Mouse (Mus musculus) limb, embryonic 11.5 days (tissue): ENCODE measurements at regions not wholly inside any gene's neighbourhood (a gene's known extent, or its start where the extent isn't known, plus 50 kb on each side); places are given as distances from the start of the nearest gene placed in this dataset.
"Not testable (repeated sequence)": the region's sequence is repeated elsewhere in the genome, so short reads cannot be mapped to it uniquely, and the experiment has no call there.

ENCODE experiments used
- ATAC-seq: fragments of 200-750 bp; cut with Nextera tagmentation; 2 replicates; pipeline ENCODE4 v1.8.0; 2017; ENCODE audit warnings: low read depth; ENCODE audit not compliant: insufficient number of reproducible peaks, low FRiP score, low TSS enrichment
- DNase-seq: peaks from one replicate; pipeline ENCODE4 v3.0.0-alpha.2; 2015; ENCODE audit warnings: low spot score
- H3K27ac ChIP-seq: fragments of 300-500 bp; sonication (generic); replicated peaks from 2 replicates; pipeline ENCODE4 v1.5.1; 2014; ENCODE audit warnings: low read depth, mild to moderate bottlenecking, low read length
- H3K27me3 ChIP-seq: fragments of 300-500 bp; sonication (generic); 2 replicates; pipeline ENCODE4 v1.6.1; 2014; ENCODE audit warnings: mild to moderate bottlenecking, low read length, mixed read lengths; ENCODE audit not compliant: control insufficient read depth, insufficient read depth
- H3K36me3 ChIP-seq: fragments of 300-500 bp; sonication (generic); 2 replicates; pipeline ENCODE4 v1.6.1; 2014; ENCODE audit warnings: mild to moderate bottlenecking, low read length, moderate library complexity, mixed read lengths; ENCODE audit not compliant: control insufficient read depth, insufficient read depth
- H3K4me1 ChIP-seq: fragments of 300-500 bp; sonication (generic); 2 replicates; pipeline ENCODE4 v1.6.1; 2014; ENCODE audit warnings: low read length, mixed read lengths; ENCODE audit not compliant: control insufficient read depth, insufficient read depth
- H3K4me2 ChIP-seq: fragments of 300-500 bp; sonication (generic); 2 replicates; pipeline ENCODE4 v1.6.1; 2014; ENCODE audit warnings: low read depth, mild to moderate bottlenecking, moderate library complexity; ENCODE audit not compliant: severe bottlenecking
- H3K4me3 ChIP-seq: fragments of 300-500 bp; sonication (generic); 2 replicates; pipeline ENCODE4 v1.5.1; 2014; ENCODE audit warnings: low read depth, low read length
- H3K9ac ChIP-seq: fragments of 300-500 bp; sonication (generic); 2 replicates; pipeline ENCODE4 v1.6.1; 2014; ENCODE audit warnings: mild to moderate bottlenecking, low read length
- H3K9me3 ChIP-seq: fragments of 300-500 bp; sonication (generic); 2 replicates; pipeline ENCODE4 v1.6.1; 2016; ENCODE audit warnings: low read length; ENCODE audit not compliant: control insufficient read depth
- WGBS: fragments of 180-500 bp; shearing (Covaris S2); extraction: QIAGEN DNeasy Blood & Tissue Kit; methylation state at CpG from one replicate; pipeline ENCODE4 v1.1.7; 2014; 5-methylcytosine and 5-hydroxymethylcytosine counted together

GRCm38 (mm10) chr1:161664321-161664720 is 124.0 kb downstream of the Fasl start:
- ATAC-seq, result no peak
- Histone ChIP-seq H3K4me1 (no peaks in the 10 kb centered on the region), H3K36me3 (no peaks in the 10 kb centered on the region), H3K9ac (no peak overlapping the region), H3K4me3 (no peak overlapping the region), H3K9me3 (no peaks in the 10 kb centered on the region), H3K27ac (no peak overlapping the region), H3K4me2 (no peak overlapping the region), H3K27me3 (no peaks in the 10 kb centered on the region)
- DNase-seq, result no peak
- WGBS, result 80% methylated on average over 3 of the region's 3 CpGs

DNA sequence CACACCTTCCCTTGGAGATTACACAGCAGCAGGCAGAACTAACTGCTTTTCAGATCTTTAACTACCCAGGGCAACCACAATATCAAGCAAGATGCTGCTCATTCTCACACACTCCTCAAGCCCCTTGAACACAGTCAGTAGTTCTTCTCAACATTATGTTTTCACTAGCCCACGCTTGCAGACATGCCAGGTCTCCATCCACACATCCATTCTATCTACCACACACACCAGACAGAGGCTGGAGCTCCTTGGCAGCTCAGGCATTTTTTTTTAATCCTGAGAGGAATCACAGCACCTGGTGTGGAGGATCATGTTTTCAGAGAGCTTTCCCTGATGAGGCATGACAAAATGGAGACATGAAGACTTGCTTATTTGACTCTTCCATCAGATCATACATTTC is 124.9 kb downstream of the Fasl start:
- H3K9ac ChIP-seq, result no peak overlapping the region
- H3K9me3 ChIP-seq, result no peaks in the 10 kb centered on the region
- H3K4me2 ChIP-seq, result no peak overlapping the region
- WGBS, result 80% methylated on average over 1 of the region's 1 CpGs
- no peaks in the 10 kb centered on the region for H3K36me3 ChIP-seq
- H3K4me1 ChIP-seq, result no peaks in the 10 kb centered on the region
- H3K27ac ChIP-seq, result no peak overlapping the region
- ATAC-seq, result no peak
- no peaks in the 10 kb centered on the region for H3K27me3 ChIP-seq
- H3K4me3 ChIP-seq, result no peak overlapping the region
- no peak for DNase-seq

- Histone ChIP-seq H3K27me3 (no peaks in the 10 kb centered on the region), H3K36me3 (no peaks in the 10 kb centered on the region), H3K4me1 (no peaks in the 10 kb centered on the region), H3K4me2 (no peak overlapping the region), H3K27ac (no peak overlapping the region), H3K4me3 (no peak overlapping the region), H3K9ac (no peak overlapping the region), H3K9me3 (no peaks in the 10 kb centered on the region)
- WGBS, result 95% methylated on average over 2 of the region's 2 CpGs
- ATAC-seq, result no peak
- DNase-seq, result no peak
These were observed 126.1 kb downstream of the Fasl start for GRCm38 (mm10) chr1:161662241-161662640.

- Histone ChIP-seq H3K9me3 (no peaks in the 10 kb centered on the region), H3K9ac (no peak overlapping the region), H3K4me3 (no peak overlapping the region), H3K27ac (no peak overlapping the region), H3K27me3 (no peaks in the 10 kb centered on the region), H3K4me1 (no peaks in the 10 kb centered on the region), H3K4me2 (no peak overlapping the region), H3K36me3 (no peaks in the 10 kb centered on the region)
- no peak for DNase-seq
- 88% methylated on average over 1 of the region's 1 CpGs for WGBS
- ATAC-seq, result no peak
These were observed 130.8 kb downstream of the Fasl start for GRCm38 (mm10) chr1:161657511-161657910.

DNA sequence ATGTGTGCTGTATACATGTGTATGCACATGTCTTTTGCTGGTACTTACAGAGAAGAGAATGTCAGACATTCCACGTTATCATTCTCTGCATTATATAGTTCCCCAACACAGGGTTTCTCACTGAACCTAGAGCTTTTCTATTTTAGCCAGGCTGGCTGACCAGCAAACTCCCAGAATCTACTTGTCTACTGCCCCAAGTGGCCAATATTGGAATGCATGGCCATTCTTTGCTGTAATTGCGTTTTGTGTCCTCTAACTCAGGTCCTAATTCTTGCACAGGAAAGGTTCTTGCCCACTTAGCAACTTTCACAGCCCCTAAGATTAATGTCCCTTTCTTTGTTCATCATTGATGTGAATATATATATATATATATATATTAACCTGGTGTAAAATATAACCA is 138.9 kb downstream of the Fasl start:
- Histone ChIP-seq H3K27ac (no peak overlapping the region), H3K9me3 (no peaks in the 10 kb centered on the region), H3K4me3 (no peak overlapping the region), H3K4me2 (no peak overlapping the region), H3K9ac (no peak overlapping the region), H3K27me3 (no peaks in the 10 kb centered on the region), H3K36me3 (no peaks in the 10 kb centered on the region), H3K4me1 (no peaks in the 10 kb centered on the region)
- WGBS, result 62% methylated on average over 2 of the region's 2 CpGs
- no peak for ATAC-seq
- DNase-seq, result no peak

DNA sequence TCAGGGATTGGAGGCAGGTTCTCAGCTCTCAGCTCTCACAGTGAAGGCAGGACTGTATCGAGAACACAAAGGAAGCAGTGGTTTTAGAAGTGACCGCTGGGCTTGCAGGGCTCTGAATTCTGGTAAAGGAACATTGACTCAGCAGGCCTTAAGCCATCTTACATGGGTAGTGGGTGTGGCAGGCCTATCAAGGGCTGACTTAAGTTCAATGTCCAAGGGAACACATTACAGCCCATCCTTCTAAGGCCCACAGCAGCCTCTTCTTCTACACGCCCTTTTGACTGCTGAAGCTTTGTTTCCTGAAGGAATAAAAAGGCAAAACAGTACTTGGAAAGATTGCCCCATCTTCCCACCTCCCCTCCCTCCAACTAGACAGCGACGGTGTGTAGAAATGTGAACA is 137.6 kb downstream of the Tnfsf18 start:
- no peak for ATAC-seq
- Histone ChIP-seq H3K27me3 (no peaks in the 10 kb centered on the region), H3K27ac (no peak overlapping the region), H3K4me1 (no peaks in the 10 kb centered on the region), H3K9ac (no peak overlapping the region), H3K36me3 (no peaks in the 10 kb centered on the region), H3K4me2 (no peak overlapping the region), H3K4me3 (no peak overlapping the region), H3K9me3 (no peaks in the 10 kb centered on the region)
- 86% methylated on average over 5 of the region's 5 CpGs for WGBS
- no peak for DNase-seq

GRCm38 (mm10) chr1:161621291-161621690 is 126.8 kb downstream of the Tnfsf18 start:
- ATAC-seq (no peak), DNase-seq (no peak)
- H3K36me3 ChIP-seq, result no peaks in the 10 kb centered on the region
- no peaks in the 10 kb centered on the region for H3K9me3 ChIP-seq
- H3K4me1 ChIP-seq, result no peaks in the 10 kb centered on the region
- no peak overlapping the region for H3K27ac ChIP-seq
- WGBS, result 91% methylated on average over 6 of the region's 6 CpGs
- no peak overlapping the region for H3K4me2 ChIP-seq
- no peaks in the 10 kb centered on the region for H3K27me3 ChIP-seq
- no peak overlapping the region for H3K9ac ChIP-seq
- no peak overlapping the region for H3K4me3 ChIP-seq

DNA sequence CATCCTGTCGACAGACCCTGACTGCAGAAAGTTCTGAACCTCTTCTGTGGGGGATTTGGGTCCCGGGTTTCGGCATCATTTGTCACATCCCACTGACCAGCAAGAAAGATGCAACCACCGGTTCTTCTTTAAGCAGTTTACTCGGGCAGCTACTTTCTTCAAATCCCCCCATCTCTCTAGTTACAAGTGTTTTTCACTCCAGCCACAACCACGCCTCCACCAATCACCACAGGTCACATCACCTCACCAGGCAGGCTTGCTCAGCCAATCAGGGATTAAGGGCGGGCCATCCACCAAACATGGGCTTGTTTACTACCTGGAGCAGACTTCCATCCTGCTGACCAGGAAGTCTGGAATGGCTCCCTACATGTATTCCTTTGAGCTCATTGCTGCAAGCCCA is 119.6 kb downstream of the Tnfsf18 start:
- not testable (repeated sequence) for H3K27me3 ChIP-seq, H3K4me2 ChIP-seq, H3K9ac ChIP-seq, H3K4me1 ChIP-seq, H3K9me3 ChIP-seq, H3K4me3 ChIP-seq, H3K27ac ChIP-seq, DNase-seq, ATAC-seq, H3K36me3 ChIP-seq
- 93% methylated on average over 7 of the region's 7 CpGs for WGBS

DNA sequence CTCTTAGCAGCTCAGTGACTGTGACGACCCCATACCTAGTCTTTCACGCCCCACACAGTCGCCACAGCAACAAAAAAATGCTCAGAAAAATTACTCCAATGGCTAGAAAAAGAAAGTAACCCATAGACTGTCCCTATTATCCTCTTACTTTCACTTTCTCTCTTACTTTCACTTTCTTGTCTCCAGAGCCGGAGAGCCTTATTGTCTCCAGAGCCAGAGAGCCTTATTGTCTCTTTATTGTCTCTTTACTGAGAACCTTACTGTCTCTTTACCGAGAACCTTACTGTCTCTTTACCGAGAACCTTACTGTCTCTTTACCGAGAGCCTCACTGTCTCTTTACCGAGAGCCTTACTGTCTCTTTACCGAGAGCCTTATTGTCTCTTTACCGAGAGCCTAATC is 119.2 kb downstream of the Tnfsf18 start:
- not testable (repeated sequence) for H3K4me3 ChIP-seq, H3K4me2 ChIP-seq, H3K9me3 ChIP-seq, H3K4me1 ChIP-seq, DNase-seq, H3K36me3 ChIP-seq, H3K27me3 ChIP-seq, H3K27ac ChIP-seq, H3K9ac ChIP-seq, ATAC-seq
- WGBS, result 95% methylated on average over 10 of the region's 10 CpGs
